Mouse (Mus musculus) colon, adult 2 months (tissue): ENCODE data around the gene Dnajc30. TPM values are rescaled to one million over a fixed set of nuclear protein-coding genes. Genes with fewer than 3 reads are reported as not detected.

ENCODE experiments used
- polyA plus RNA-seq: library from polyadenylated mRNA; depleted of rRNA; stranded (reverse); fragments of >200 nt; gene quantifications from 2 replicates; pipeline ENCODE4 v1.2.3, GENCODE M21; 2012; rRNA removed

Dnajc30 gene
- 46.0 and 58.3 TPM in 2 replicates for polyA plus RNA-seq

DNA sequence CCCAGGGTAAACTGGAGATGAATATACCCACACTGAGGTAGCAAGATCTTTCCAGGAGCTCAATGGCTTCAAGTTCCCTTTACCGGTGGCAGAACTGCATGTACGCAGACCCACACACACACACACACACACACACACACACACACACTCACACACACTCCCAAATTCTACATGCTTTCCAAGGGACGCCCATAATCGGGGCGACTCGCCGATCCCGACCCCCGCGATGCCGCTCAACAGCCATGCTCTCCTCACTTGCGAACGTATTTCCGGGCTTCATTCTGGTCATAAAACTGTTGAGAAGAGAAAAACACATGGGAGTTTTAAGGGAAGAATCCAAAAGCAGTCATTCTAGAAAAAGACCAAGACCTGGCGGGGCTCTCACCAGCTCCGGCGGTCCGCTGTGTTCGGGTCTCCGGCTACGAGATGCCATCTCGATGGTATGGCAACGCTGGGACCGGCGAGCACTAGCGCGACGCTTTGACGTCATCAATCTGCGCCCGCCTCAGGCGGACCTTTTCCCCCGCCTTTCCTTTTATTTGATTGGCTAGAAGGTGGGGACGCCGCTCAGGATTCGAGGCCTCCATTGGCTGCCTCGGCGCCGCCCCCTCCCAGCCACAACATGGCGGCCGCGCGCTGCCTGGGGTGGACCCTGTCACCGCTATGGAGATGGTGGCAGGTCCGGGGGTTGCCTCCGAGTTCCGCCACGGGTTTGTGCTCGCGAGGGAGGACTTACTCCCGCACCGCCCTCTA lies at the start of gene Dnajc30:
Gene Dnajc30, plus strand, starts transcription at position 574 of the 753 bp plus-strand sequence.

DNA sequence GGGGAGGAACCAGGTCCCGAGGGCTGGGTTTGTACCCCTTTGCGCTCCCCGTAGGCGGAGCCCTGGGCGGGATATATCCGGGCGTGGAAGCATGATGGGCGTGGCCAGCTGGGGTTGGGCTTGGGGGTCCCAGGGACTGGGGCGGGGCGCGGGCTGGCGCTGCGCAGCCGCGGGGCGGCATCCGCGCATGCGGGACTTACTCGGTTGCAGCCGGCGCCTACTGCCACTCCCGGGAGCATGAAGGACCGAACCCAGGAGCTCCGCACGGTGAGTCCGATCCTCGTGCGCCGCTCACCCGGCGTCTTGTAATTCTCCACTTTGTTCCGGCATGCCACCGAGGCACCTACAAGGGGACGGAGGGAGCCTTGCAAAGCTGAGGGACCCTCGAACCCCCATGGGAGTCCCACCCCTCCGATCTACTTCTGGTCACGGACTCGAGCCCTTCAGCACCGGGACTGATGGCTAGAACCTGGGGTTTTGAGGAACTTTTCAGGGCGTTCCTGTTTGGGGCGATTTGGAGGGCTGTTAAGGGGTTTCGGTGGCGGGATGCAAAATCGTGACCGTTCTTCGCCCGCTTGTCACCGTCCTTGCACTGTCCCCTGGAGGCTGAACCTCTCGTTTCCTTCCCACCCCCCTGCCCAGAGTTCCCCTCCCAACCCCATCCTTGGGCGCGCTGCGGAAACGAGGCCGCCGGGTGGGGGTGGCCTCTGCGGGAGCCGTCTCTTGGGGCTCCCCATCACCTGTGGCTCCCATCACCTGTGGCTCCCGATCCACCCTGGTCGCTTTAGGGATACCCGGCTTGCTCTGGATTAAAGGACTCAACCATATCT lies 40.4 kb upstream of the Dnajc30 start, which contains the start of gene Stx1a:
Gene Stx1a, plus strand, starts transcription at position 139 of the 830 bp plus-strand sequence.

DNA sequence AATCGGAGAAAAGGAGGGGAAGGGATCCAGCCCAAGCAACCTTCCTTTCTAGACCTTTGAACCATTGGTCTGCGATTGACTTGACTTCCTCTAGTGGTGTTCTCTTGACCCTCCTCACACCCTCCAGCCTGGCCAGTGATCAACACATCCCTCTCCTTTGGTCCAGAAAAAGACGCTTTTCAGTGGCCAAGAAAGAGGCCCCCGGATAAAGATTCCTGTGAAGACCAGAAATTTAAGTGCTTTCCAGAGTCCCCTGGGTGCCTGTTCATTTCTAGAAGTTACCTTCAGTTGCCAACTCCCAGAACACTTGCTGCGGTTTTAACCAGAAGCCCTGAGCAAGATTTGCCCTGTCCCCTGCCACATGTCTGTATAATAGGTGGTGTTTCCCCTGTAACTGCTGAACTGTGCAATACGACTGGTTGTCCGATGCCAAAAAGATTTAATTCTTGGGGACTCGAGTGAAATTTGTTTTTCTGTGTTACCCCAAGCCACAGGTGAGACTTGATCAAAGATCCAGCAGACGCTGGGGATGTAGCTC lies 976 bp downstream of the Dnajc30 start, which contains the start of gene Bud23:
Gene Bud23, minus strand, starts transcription at position 51 of the 538 bp plus-strand sequence.

DNA sequence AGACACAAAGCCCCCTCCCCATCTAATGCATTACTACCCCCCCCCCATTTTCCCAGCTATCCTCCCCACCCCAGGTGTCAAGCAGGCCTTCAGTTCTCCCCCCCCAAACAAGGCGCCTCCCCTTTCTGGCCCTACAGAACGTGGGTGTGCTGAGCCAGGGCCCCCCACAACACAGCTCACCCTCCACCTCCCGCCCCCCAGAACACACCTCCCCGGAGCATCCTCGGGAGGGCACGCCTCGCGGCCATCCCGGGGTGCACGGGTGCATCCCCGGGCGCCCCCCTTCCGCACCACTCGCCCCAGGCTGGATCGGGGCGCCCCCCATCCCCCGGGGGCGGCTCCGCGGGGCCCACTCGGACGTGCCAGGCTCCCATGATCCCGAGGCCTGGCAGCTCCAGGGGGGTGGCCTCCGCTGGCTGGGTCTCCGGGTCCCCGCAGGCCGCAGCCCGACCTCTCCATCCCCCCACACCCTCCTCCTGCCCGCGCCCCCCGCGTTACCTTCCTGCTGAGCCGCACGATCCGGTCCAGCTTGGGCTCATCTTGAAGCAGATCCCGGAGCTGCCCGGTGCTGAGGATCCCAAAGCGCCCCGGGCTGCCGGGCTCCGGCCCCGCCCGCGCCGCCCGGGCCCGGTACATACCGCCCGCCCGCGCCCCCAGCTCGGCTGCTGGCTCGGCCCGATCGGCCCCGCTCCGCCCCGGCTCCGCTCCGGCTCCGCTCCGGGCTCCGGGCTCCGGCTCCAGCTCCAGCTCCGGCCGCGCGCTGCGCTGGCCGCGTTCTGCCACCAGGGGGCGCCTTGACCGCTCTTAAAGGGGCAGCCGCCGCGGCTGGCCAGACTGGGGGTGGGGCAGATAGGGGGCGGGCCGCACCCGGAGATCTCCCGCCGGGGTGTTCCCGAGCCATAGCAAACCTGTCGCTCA lies 13.8 kb downstream of the Dnajc30 start, which contains the start of gene Vps37d:
Gene Vps37d, minus strand, starts transcription at position 703 of the 918 bp plus-strand sequence.

DNA sequence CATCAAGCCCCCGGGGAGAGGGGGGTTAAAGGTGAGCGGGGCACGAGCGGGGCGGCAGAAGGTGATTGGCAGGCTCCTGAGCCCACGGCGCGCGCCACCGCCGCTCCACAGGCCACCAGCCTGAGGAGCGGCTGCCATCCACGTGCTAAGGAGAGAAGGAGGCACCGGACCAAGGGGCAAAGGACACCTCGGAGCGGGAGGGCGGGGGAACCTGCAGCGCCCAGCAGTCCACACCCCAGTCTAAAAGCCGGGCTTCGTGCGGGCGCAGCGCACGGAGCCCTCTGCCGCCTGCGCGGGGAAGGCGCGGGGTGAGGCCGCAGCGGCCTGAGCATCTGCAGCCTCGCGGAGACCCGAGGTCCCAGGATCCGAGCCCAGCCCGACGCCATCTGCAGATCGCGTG lies 25.7 kb downstream of the Dnajc30 start, which contains the start of gene Mlxipl:
Gene Mlxipl, plus strand, starts transcription at position 238 of the 400 bp plus-strand sequence.

Other genes with a start within 250 kb of the Dnajc30 start
- gene Tmem270, start 157.5 kb upstream of the Dnajc30 start, polyA plus RNA-seq: not detected in 2 replicates
- 0.17 TPM in 1 of 2 replicates, not detected in the other for gene Cldn13, start 148.7 kb upstream of the Dnajc30 start, polyA plus RNA-seq
- gene Mettl27, start 131.8 kb upstream of the Dnajc30 start, polyA plus RNA-seq: 14.2 and 20.2 TPM in 2 replicates
- 171 and 209 TPM in 2 replicates for gene Cldn4, start 117.3 kb upstream of the Dnajc30 start, polyA plus RNA-seq
- 2,205 and 2,501 TPM in 2 replicates for gene Cldn3, start 78.0 kb upstream of the Dnajc30 start, polyA plus RNA-seq
- 132 and 144 TPM in 2 replicates for gene Abhd11, start 55.0 kb upstream of the Dnajc30 start, polyA plus RNA-seq
- gene Stx1a, start 40.7 kb upstream of the Dnajc30 start, polyA plus RNA-seq: 8.4 and 9.9 TPM in 2 replicates
- 54.6 and 73.2 TPM in 2 replicates for gene Bud23, start 757 bp downstream of the Dnajc30 start, polyA plus RNA-seq
- 3.1 and 4.0 TPM in 2 replicates for gene Vps37d, start 14.1 kb downstream of the Dnajc30 start, polyA plus RNA-seq
- 43.4 and 51.1 TPM in 2 replicates for gene Mlxipl, start 25.7 kb downstream of the Dnajc30 start, polyA plus RNA-seq
- 8.5 and 11.8 TPM in 2 replicates for gene Tbl2, start 85.5 kb downstream of the Dnajc30 start, polyA plus RNA-seq
- 27.8 and 32.4 TPM in 2 replicates for gene Bcl7b, start 104.1 kb downstream of the Dnajc30 start, polyA plus RNA-seq
- 16.3 and 18.2 TPM in 2 replicates for gene Baz1b, start 123.1 kb downstream of the Dnajc30 start, polyA plus RNA-seq
- gene Fzd9, start 187.0 kb downstream of the Dnajc30 start, polyA plus RNA-seq: 8.6 and 14.8 TPM in 2 replicates